Mouse (Mus musculus) G1E (cell line): ENCODE data around the gene Spin2d.
"Not testable (repeated sequence)": the region's sequence is repeated elsewhere in the genome, so short reads cannot be mapped to it uniquely, and the experiment has no call there.

ENCODE experiments used
- CTCF ChIP-seq: IDR thresholded peaks from 2 replicates; pipeline ENCODE4 v1.5.1; 2012; ENCODE audit warnings: low read depth, low read length, inconsistent platforms, mixed read lengths
- GATA1 ChIP-seq: IDR thresholded peaks from 2 replicates; pipeline ENCODE4 v1.6.1; 2012; ENCODE audit warnings: borderline replicate concordance, low read length, inconsistent platforms, mixed read lengths
- GATA2 ChIP-seq: IDR thresholded peaks from 2 replicates; pipeline ENCODE4 v1.6.1; 2012; ENCODE audit warnings: low read depth, low read length, inconsistent platforms, borderline replicate concordance
- TAL1 ChIP-seq: conservative IDR thresholded peaks from 2 replicates; pipeline ENCODE4 v1.6.1; 2012; ENCODE audit warnings: low read depth, low read length, inconsistent platforms, mixed read lengths

GRCm38 (mm10) chrX:73191934-73192333, 15.1 kb upstream of the Spin2d start, which contains the start of gene Xlr3b:
- TF ChIP-seq CTCF, GATA2, GATA1, TAL1: not testable (repeated sequence)
